Mouse (Mus musculus): ENCODE data around the gene Eps8. TPM values are rescaled to one million over a fixed set of nuclear protein-coding genes. Genes with fewer than 3 reads are reported as not detected.

Gene Eps8
- total RNA-seq (2015) (3.1 and 4.3 TPM in 2 replicates), total RNA-seq (2017) (2.0 and 6.9 TPM in 2 replicates)

DNA sequence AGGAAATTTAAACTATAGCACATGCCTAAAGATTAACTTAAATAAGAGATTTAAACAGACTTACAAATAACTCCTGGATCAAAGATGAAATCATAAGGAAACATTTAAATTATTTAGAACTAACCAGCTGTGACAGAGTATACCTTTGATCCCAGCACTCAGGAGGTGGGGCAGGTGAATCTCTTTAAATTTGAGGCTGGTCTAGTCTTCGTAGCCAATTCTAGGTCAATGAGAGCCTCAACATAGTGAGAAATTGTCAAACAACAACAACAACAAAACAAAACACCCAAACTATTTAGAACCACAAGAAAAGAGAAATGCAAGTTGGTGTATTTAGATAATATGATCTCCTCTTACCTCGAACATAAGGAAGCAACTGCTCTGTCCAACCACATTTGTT is at the start of gene Eps8:
TSS of gene Eps8 (minus strand) at position 101 of the 400 bp plus-strand sequence.
- no peak for ATAC-seq (replicated peaks; ENCODE audit: poor library complexity)

DNA sequence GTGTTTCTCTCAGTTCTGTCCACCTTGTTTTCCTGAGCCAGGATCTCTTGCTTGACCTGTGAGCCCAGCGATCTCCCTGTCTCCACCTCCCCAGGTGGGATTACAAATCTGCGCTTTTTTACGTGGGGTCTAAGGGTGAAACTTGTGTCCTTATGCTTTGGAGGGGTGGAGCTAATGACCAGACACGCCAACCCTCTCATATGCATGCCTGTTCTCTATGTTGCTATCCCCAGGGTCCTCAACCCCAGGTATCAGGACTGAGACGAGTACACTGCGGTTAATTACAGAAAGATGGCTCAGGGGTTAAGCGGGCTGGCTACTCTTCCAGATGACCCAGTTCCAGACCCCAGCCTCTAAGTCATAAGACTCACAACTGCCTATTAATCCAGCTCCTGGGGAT is 48.8 kb upstream of the Eps8 start:
- no peak for ATAC-seq (replicated peaks; ENCODE audit: poor library complexity)

DNA sequence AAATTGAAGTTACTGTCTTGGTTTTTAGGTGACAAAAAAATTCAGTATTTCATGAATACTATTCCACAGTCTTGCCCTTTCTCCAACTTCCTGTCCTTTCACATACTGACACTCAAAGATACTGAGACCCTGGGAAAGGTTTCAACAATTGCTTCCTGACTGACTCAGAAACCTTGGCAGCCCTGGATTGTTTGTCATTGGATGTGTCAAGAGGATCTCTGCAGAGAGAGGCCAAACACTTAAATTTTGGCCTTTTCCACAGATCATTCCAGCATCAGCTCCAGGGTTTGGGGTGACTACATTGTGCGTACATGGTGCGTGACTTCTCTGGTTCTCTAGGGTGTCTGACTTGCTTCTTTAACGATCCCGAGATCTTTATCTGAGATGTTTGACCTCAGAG is 48.2 kb upstream of the Eps8 start:
- ATAC-seq (replicated peaks; ENCODE audit: poor library complexity), result no peak

DNA sequence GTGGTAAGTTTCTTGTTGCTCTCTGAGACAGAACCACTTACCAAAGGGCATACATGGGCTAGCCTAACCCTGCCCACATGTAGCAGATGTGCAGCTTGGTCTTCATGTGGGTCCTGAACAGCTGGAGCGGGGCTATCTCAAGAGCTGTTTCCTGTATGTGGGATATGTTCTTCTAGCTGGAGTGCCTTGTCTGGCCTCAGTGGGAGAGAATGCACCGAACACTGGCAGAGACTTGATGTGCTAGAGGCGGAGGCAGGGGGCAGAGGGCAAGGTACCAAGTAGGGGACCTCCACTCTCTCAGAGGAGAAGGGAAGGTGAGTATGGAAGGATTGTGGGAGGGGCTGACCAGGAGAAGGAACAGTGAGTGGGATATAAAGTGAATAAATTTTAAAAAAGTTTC is 47.5 kb upstream of the Eps8 start:
- ATAC-seq (replicated peaks; ENCODE audit: poor library complexity), result no peak

DNA sequence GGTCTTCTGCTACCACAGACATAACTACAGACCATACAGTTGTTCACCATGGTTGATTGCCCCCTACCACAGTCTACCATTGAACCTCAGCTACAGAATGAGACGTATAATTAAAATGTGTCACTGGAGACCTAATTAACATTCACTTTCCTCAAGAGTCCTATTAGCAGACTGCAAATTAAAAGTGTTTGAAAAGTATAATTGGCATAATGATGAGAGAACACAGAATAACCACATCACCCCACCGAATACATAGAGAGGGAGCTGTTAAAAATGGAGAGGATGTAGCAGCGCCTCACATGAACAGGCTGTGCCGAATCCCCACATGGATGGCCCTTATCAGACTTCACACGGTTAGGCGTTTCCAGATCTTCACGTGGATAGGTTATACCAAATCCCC is 44.8 kb upstream of the Eps8 start:
- ATAC-seq (replicated peaks; ENCODE audit: poor library complexity), result no peak

DNA sequence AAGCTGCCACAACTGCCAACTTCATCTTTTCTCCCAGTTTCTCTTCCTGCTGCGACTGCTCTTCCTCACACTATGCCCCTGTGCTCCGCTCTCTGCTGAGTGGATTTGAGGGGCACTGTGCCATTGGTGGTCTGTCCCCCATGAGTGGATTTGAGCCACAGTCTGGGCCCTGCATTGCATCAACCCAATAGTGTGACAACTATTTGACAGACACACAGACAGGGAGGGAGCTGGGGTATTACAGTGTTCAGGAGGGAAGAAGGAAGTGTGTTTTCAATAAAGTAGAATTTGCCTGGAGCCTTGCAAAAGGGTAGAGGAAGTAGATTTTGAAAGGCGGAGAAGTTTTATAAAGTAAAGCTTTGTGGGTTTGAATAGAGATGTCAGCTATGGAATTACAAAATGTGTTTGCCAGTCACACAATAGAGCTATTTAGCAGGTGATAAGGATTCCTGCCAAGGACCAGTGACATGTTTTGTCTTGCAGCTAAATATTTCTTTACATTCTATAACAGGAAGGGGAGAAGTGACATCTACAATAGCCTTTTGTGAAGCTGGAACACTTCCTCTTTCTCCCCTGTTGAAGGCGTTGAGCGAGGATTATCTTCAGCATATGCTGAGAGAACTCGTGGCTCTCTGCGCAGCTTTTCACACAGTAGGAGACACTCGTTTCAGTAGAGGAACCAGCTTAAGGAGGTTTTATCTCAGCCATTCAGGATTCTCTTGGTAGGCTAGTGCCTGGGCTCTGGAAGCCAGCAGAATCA is 41.9 kb upstream of the Eps8 start:
- ATAC-seq (replicated peaks; ENCODE audit: poor library complexity), result peak; percentile 86

DNA sequence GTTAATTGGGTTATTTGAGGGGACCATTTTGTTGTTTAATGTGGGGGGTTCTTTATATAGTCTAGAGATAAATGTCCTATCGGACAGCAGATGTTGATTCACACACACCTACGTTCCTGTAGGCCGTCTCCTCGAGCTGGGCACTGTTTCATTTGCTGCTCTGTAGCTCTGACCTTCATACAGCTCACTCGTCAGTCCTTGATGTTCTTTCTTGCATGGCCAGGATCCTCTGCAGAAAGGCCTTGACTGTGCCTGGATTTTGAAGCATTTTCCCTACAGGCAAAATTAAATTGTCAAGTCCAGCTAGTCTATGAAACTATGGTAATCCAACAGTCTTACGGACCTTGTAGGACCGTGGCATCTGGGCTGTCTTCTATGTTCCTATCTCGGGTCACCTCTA is 40.4 kb upstream of the Eps8 start:
- ATAC-seq (replicated peaks; ENCODE audit: poor library complexity), result no peak

DNA sequence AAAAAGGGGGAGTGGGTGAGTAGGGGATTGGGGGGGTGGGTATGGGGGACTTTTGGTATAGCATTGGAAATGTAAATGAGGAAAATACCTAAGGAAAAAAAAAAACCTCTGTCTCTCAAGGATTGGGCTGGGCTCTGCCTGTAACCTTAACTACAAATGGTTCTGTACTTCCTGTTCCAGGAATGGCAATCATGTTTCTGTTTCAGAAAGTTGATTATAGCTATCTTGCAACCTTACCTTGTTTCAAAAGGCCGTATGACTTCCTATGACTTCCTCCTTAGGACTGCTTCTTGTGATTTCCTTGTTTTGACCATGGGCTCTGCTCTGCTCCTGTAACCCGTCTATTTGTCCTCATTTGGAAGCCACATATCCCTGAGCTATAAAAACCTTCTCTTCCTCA is 39.6 kb upstream of the Eps8 start:
- peak; percentile 35 for ATAC-seq (replicated peaks; ENCODE audit: poor library complexity)

DNA sequence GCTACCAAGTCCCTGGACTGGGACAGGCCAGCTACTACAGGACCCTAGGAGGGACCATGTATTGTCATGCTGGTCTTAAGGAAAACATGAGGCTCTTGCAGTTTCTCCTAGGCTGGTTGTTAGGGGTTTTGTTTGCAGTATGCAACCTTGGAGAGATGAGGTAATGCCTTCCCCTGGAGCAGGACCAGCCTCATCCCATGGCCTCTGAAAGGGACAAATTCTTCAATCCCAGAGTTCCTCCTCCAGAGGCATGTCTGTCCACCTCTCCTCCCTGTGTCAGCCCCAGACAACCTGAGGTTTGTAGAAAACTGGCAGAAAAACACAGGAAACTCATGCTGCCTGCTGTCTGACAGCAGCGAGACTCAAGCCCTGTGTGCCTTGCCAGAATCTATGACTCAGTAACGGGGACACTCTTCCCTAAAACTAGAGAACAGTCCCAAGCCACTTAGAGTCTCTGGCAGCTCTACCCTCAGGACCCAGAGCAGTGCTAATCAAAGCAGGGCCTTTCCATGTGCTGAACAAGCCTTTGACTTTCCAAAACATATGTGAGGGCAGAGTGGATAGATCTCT is 36.0 kb upstream of the Eps8 start:
- no peak for ATAC-seq (replicated peaks; ENCODE audit: poor library complexity)

DNA sequence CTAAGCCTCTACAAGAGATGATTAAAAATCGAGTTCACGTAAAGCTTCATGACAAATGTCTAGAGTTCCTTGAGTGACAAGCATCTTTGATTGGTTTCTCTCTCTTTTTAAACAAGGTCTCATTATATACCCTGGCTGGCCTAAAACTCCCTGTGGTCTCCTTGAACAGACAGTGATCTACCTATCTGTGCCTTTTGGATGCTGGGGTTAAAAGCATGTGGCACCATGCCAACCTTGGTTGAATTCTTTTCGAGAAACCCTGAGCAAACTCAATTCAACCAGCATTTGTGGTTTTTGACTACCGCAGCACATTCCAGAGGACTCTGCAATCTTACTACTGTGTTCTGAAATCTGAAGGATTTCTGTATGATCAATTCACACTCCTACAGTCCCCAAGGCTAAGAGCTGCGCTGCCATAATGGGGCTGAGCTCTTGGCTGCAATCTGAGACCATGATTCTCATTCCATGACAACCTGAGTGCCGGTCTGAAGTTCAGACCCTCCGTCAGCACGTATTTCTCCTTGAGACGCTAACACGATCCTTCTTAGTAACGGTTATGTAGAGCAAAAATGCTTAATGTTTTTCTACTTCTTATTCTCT is 33.9 kb upstream of the Eps8 start:
- ATAC-seq (replicated peaks; ENCODE audit: poor library complexity), result no peak

DNA sequence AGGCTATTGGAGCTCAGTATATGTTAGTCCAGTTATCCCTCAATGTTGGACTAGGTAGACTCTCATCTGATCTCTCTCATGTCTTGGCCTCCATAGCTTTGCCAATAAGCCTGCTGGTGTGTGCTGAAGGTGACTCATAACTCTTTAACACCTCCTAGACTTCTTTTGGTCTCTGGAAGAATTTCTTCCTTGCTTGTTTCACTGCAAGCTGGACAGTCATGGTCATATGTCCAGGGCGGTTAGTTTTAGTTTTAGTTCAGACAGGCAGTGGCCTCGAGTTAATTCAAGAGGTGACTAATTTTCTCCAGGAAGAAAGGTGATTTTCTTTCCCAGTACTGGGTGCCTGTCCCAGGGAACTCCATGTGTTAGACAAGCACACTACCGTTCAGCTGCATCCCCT is 33.4 kb upstream of the Eps8 start:
- ATAC-seq (replicated peaks; ENCODE audit: poor library complexity), result no peak

DNA sequence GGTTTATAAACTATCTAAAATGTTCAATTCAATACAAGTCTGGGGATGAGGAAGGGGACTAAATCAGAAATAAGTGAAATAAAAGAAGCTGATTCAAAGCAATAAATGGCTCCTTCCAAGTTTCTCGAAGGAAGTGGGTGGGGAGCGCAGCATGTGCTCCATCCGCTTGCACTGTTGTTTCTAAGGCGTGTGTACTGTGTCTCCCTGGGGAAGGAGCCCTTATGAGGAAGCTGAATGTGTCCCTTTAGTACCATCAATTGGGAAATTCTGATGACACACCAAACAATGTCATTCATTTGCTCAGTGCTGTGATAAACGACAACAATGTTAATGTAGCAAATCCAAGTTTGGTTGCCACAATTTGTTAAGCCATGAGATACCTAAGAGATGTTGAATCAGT is 33.0 kb upstream of the Eps8 start:
- no peak for ATAC-seq (replicated peaks; ENCODE audit: poor library complexity)

DNA sequence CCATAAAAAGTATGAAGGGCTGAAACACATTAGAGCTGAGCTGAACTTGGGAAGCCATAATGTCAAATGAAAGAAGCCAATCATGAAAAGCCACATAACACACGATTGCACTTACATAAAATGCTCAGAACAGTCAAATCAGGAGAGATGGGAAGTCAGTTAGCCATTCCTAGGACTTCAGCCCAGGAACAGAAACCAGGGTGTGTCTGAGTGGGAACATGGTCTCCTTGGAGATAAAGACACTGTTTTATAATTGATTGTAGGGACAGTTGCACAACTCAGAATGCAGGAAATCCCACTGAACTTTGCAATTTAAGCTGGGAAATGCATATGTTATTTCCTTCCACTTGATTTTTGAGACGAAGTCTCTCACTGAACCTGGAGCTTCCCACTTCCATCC is 28.0 kb upstream of the Eps8 start:
- no peak for ATAC-seq (replicated peaks; ENCODE audit: poor library complexity)

DNA sequence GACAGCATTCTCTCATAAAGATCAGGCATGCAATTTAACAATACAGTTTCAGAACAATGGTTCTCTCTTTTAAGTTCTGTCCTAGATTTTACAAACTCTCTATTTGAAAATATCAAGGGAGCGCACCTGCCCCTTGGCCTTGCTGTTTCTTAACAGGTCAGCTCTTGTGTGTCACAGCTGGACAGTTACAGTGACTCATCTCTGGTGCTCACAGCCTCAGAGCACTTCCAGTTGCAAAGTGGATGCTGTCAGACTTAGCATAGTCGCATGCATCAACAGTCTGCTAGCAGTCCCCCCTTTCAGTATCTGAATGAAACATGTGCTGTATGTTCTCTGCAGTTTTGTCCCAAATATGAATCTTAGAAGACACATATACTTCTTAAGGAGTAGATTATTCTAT is 26.3 kb upstream of the Eps8 start:
- ATAC-seq (replicated peaks; ENCODE audit: poor library complexity), result no peak

DNA sequence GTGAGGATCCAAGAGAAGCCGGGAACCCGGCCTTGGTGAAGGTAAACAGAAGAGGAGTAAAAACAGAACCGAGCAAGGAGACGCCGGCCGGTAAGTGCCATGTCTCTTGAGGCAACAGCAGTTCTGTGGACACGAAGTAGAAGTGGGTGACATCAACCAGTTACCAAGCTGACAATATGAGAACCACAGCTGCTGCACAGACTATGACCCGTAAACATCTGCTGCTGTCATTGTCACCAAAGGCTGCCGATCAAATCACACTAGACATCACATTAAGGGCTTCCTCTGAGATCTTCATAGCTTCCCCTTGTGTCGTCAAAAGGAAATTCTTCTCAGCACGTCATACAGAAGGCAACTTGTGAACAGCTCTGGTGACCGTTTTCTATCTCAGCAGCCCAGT is 21.9 kb upstream of the Eps8 start:
- no peak for ATAC-seq (replicated peaks; ENCODE audit: poor library complexity)

DNA sequence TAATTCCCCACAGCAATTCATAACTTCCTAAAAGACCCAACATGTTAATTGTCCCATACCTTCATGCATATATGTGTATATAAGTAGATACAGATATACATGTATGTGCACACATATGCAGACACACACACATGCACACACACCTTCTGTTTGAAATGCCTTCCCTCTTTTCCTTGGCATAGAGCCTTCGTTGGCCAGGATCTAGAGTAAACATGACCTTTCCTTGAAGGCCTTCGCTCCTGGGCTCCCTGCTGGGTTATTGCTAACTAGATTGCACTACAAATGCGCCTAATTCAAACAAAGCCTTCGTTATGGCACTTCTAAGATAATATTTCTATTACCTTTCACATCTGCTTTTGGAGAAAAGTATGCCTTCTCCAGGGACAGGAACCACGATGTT is 20.9 kb upstream of the Eps8 start:
- no peak for ATAC-seq (replicated peaks; ENCODE audit: poor library complexity)

DNA sequence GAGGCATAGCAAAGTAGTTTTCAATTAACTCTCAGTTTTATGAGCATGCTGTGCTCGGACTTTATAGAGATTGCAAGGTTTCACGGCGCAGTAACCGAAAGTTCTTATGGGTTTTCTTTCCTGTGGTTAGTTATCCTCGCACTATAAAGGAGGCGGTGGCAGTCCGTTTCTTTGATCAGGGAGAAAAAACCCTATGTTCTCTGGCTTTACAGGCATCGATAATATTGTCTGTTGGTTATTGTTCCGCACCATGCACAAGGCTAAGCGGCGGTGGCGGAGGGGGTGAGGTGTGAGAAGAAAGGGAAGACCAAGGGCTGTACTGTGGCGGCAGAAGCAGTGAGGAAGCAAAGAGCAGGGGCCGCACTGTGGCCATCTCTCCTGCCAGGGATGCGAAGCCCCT is 18.6 kb upstream of the Eps8 start:
- ATAC-seq (replicated peaks; ENCODE audit: poor library complexity), result no peak

DNA sequence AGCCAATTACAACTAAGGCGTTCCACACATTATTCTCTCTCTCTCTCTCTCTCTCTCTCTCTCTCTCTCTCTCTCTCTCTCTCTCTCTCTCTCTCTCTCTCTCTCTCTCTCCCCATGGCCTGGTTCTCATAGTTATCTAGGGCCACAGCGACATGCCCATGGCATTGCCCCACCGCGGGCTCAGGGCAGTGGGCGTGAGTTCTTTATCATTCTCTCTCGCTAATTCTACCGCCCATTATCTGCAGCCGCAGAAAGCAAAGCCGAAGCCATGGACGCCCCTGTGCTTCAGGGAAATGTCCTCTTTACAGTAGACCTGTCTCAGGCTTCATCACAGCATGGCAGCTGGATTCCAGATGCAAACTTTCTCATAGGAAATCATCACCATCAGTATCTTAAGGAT is 16.9 kb upstream of the Eps8 start:
- no peak for ATAC-seq (replicated peaks; ENCODE audit: poor library complexity)

DNA sequence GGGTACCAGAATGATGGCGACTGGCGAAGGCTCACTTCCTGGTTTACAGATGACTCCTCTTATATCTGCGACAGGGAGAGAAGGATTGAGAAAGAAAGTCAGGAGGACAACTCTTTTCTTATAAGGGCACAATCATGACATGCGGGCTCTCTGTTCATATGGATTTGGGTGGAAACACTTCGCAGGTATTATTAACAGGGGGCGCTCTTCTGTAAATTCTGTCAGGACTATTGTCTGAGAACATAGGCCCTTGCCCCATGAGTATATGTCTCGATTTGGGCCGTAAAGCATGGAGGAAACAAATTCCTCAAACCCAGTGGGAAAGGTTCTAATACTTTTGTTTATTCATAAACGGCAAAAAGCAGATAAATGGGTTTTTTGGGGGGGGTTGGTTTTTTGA is 16.1 kb upstream of the Eps8 start:
- ATAC-seq (replicated peaks; ENCODE audit: poor library complexity), result no peak

DNA sequence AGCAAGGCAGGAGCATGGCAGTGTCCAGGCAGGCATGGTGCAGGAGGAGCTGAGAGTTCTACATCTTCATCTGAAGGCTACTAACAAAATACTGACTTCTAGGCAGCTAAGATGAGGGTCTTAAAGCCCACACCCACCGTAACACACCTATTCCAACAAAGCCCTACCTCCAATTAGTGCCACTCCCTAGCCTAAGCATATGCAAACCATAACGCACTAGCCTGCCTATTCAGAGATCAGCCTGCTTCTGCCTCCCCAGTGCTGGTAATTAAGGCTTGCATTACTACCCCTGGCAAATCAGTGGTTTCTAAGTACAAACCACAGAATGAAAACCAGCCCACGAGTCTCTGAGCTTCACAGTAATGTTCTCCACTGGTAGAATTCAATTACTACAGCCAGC is 15.2 kb upstream of the Eps8 start:
- ATAC-seq (replicated peaks; ENCODE audit: poor library complexity), result no peak

DNA sequence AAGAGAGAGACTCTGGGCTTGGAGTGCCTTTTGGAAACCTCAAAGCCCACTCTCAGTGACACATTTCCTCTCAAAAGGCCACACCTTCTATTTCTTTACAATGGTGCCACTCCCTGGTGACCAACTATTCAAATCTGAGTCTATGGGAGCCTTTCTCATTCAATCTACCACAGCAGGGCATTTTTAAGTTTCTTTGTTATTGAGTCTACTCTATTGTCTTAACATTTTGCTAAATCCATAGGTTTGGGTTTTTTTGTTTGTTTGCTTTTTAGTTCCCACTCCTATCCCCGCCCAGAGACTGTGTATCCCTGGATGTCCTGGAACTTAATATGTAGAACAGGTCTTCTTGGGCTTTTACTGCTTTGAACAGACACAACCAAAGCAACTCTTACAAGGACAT is 14.8 kb upstream of the Eps8 start:
- ATAC-seq (replicated peaks; ENCODE audit: poor library complexity), result no peak

DNA sequence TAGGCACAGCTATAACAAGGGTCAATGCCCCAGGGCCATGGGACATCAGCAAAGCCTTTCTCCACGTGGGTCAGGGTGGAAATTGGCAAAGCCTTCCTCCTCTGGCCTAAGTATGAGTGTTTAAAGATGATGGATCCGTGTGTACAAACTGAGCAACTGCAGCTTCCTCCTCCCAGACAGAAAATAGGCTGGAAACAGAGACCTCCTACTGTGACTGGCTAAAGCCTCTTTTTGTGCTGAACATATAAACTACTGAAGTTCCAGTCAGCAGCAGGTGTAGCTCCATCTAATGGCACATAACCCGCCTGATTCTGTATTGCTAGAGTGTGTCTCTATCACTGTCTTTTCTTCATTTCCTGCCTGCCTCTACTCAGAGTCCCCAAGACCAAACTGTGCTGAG is 13.7 kb upstream of the Eps8 start:
- ATAC-seq (replicated peaks; ENCODE audit: poor library complexity), result no peak

DNA sequence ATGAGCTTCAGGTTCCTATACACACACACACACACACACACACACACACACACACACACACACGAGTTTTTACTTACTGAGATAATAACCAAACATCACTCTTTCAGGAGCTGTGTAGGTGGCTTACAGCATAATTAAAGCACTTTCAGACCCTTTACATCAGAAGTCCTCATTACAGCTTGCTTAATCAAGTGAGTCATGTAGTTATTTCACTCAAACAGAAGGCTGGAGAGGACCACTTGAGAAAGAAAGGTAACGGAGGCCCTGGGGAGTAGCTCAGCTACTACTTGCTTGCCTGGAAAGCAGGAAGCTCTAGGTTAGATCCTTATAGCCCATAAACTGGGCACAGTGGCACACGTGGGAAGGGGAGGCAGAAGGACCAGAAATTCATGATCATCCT is 13.0 kb upstream of the Eps8 start:
- ATAC-seq (replicated peaks; ENCODE audit: poor library complexity), result no peak

All from megakaryocyte progenitor cell, adult 5-6 weeks (primary cell).